Mouse (Mus musculus) lung, embryonic 14.5 days (tissue): ENCODE measurements around the gene Ptgs1. TPM values are rescaled to one million over a fixed set of nuclear protein-coding genes. Genes with fewer than 3 reads are reported as not detected.

Source experiments
- ATAC-seq: fragments of 200-750 bp; cut with Nextera tagmentation; 2 replicates; pipeline ENCODE4 v1.8.0; 2017; ENCODE audit warnings: mild to moderate bottlenecking, moderate TSS enrichment, moderate library complexity; ENCODE audit not compliant: insufficient read depth
- DNase-seq: peaks from one replicate; pipeline ENCODE4 v3.0.0-alpha.2; 2015
- H3K27ac ChIP-seq: fragments of 300-500 bp; sonication (generic); 2 replicates; pipeline ENCODE4 v1.5.1; 2014; ENCODE audit warnings: low read depth, mild to moderate bottlenecking, moderate library complexity
- H3K27me3 ChIP-seq: fragments of 300-500 bp; sonication (generic); 2 replicates; pipeline ENCODE4 v1.6.1; 2014; ENCODE audit warnings: low read length, control low read depth; ENCODE audit not compliant: insufficient read depth
- H3K36me3 ChIP-seq: fragments of 300-500 bp; sonication (generic); 2 replicates; pipeline ENCODE4 v1.6.1; 2014; ENCODE audit warnings: control low read depth; ENCODE audit not compliant: insufficient read depth
- H3K4me1 ChIP-seq: fragments of 300-500 bp; sonication (generic); 2 replicates; pipeline ENCODE4 v1.6.1; 2014; ENCODE audit warnings: antibody characterized with exemption, control low read depth; ENCODE audit not compliant: insufficient read depth
- H3K4me2 ChIP-seq: fragments of 300-500 bp; sonication (generic); 2 replicates; pipeline ENCODE4 v1.6.1; 2014; ENCODE audit warnings: mild to moderate bottlenecking
- H3K4me3 ChIP-seq: fragments of 300-500 bp; sonication (generic); 2 replicates; pipeline ENCODE4 v1.5.1; 2014; ENCODE audit warnings: low read depth, low read length
- H3K9ac ChIP-seq: fragments of 300-500 bp; sonication (generic); 2 replicates; pipeline ENCODE4 v1.6.1; 2014
- H3K9me3 ChIP-seq: fragments of 300-500 bp; sonication (generic); 2 replicates; pipeline ENCODE4 v1.6.1; 2016; ENCODE audit warnings: low read depth, low read length, control low read depth
- CTCF ChIP-seq: IDR thresholded peaks from 2 replicates; pipeline ENCODE4 v1.5.1; 2016; ENCODE audit warnings: antibody characterized with exemption, low read depth
- WGBS: fragments of 180-500 bp; shearing (Covaris S2); extraction: QIAGEN DNeasy Blood & Tissue Kit; methylation state at CpG from one replicate; pipeline ENCODE4 v1.1.7; 2014; 5-methylcytosine and 5-hydroxymethylcytosine counted together
- polyA plus RNA-seq: library from polyadenylated mRNA; unstranded; fragments of >200 nt; fragmentation: Nextera tagmentation; extraction: Ambion mirVana; gene quantifications from 2 replicates; pipeline ENCODE4 v1.2.1, GENCODE M21; 2014

Gene Ptgs1
- polyA plus RNA-seq, 1 experiment from 2014 or later, result 30.2 TPM

DNA sequence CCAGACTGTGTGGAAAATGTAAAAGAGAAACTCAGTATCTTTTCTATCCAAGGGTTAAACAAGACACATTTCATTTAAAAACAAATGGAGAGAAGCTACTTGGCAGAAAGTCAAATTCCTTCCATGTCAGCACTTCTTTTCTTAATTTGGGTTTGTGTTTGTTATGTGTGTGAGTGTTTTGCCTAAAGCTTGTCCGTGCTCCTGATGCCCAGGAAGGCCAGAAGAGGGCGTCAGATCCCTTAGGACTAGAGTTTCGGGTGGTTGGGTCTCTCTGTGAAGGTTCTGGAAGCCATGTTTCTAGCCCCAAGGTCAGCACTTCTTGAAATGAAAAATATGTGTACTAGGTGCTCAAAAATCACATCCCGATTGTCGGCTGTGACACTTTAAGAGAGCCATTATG, 15.8 kb upstream of the Ptgs1 start:
- 50% methylated on average over 5 of the region's 5 CpGs for WGBS
- Histone ChIP-seq H3K27me3 (peaks cover 26% of the 10 kb centered on the region), H3K4me2 (peak overlapping the region; percentile 45; the same call in 1 of the 2 replicates), H3K9me3 (no peaks in the 10 kb centered on the region), H3K4me1 (peaks cover 33% of the 10 kb centered on the region), H3K27ac (no peak overlapping the region), H3K9ac (no peak overlapping the region), H3K36me3 (no peaks in the 10 kb centered on the region), H3K4me3 (no peak overlapping the region)
- peak; percentile 57 for TF ChIP-seq CTCF
- peak; percentile 80 for DNase-seq
- ATAC-seq, result no peak

DNA sequence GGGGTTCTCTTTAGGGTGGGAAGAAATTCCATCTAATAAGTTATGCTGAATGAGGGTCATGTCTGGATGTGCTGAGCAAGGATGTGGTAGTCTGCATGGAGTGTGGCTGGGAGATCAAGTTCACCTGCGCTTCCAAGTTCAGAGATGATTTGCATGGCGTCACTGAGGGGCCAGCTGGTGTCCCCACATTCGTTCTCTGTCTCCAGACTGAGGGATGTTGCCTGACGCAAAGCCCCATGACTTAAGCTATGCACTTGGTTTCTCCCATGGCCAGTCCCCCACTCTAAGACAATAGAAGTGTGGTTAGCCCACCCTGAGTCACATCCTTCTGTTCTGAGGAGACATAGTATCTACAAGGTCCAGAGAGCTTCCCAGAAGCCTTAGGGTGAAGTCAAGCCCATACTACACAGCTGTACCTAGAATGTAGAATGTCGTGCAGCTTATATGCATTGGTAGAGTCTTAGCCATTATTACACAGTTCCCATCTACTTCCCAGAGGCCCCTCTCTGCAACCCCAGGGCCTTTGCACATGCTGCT, 15.0 kb upstream of the Ptgs1 start:
- TF ChIP-seq CTCF, result no peak
- Histone ChIP-seq H3K9me3 (no peaks in the 10 kb centered on the region), H3K4me3 (no peak overlapping the region), H3K4me1 (peaks cover 33% of the 10 kb centered on the region), H3K36me3 (no peaks in the 10 kb centered on the region), H3K9ac (no peak overlapping the region), H3K4me2 (no peak overlapping the region), H3K27ac (no peak overlapping the region), H3K27me3 (peaks cover 17% of the 10 kb centered on the region)
- 89% methylated on average over 5 of the region's 5 CpGs for WGBS
- ATAC-seq (no peak), DNase-seq (no peak)

DNA sequence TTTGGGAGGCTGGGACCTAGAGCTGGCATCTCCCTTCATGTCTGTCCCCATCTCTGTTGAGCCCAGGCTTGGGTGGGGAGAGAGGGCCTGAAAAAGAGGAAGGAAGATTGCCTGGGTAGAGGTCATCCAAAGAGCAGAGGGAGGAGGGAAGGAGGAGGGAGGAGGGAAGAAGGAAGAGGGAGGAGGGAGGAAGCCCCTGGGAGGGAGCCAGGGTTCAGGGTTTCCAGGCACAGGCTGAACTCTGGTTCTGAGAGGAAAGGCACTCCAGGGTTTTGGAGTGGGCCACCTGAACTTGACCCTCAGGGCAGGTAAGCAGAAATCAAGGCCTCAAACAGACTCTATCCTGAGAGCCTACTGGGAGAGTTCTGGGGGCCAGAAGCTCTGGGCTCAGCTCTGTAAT, 13.7 kb upstream of the Ptgs1 start:
- H3K4me3 ChIP-seq, result no peak overlapping the region
- H3K4me1 ChIP-seq, result peaks cover 33% of the 10 kb centered on the region
- ATAC-seq, result peak; percentile 2; the same call in 1 of the 2 replicates
- H3K27ac ChIP-seq, result peak overlapping the region; percentile 87
- no peak for TF ChIP-seq CTCF
- peak overlapping the region; percentile 29; the same call in 1 of the 2 replicates for H3K4me2 ChIP-seq
- H3K9me3 ChIP-seq, result no peaks in the 10 kb centered on the region
- DNase-seq, result peak; percentile 43
- peaks cover 5% of the 10 kb centered on the region for H3K27me3 ChIP-seq
- H3K36me3 ChIP-seq, result no peaks in the 10 kb centered on the region
- no peak overlapping the region for H3K9ac ChIP-seq

DNA sequence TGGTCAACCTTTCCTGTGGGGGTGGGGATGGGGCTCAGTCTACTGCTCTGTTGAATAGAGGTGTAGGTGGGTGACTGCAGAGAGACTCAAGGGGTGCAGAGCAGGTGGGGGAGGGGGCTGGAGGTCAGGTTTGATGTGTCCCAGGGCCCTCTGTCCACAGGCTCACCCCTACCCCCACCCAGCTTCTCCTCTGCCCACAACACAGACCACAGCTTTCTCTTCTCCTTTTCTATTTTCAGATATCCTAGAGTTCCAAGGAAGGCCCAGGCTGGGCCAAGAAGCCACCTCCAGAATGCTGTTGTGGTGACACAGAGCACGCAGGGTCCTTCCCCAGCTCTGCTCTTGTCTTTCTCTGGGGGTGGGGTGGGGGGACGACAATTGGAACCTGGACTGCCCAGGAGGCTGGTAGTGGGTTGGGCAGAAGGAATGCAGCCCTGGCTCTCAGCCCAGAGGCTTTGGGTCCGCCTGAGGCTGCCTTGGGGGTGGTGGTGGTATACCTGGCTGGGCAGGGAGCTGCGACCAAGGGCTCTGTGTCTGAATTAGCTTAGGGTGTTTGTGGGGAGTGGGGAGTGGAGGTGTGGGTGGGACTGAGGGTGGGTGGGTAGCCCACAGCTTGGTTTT, 13.2 kb upstream of the Ptgs1 start:
- TF ChIP-seq CTCF, result no peak
- WGBS, result 39% methylated on average over 4 of the region's 4 CpGs
- Histone ChIP-seq H3K4me2 (peak overlapping the region; percentile 29; the same call in 1 of the 2 replicates), H3K27me3 (no peaks in the 10 kb centered on the region), H3K9me3 (no peaks in the 10 kb centered on the region), H3K36me3 (no peaks in the 10 kb centered on the region), H3K9ac (no peak overlapping the region), H3K27ac (peak overlapping the region; percentile 87), H3K4me3 (no peak overlapping the region), H3K4me1 (peaks cover 33% of the 10 kb centered on the region)
- ATAC-seq, result peak; percentile 51
- peak; percentile 69 for DNase-seq

DNA sequence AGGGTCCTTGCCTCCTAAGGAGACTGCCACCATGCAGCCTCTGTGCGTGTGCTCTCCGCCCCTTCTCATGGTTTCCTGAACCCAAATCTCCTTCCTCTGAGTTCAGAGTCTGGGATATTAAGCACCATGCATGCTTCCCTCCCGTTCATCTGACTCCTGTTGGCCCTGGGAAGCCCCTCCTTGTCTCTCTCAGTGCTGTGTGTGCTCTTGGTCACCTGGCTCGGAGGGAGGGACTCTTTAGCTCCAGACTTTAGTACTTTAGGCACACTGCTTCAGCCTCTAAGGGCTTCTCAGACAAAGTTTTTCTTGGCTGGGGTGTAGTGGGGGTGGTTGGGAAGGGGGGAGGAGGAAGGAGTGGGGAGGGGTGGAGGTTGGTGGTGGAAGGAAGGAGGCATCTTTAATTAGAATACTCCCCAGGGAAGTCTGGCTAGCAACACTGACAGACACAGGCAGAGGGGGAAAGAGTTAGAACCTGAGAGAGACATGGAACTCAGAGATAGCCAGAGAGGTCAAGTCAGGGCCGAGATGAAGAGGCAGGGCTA, 12.5 kb upstream of the Ptgs1 start:
- peak; percentile 22; the same call in 1 of the 2 replicates for ATAC-seq
- DNase-seq, result peak; percentile 35
- no peaks in the 10 kb centered on the region for H3K36me3 ChIP-seq
- H3K9ac ChIP-seq, result no peak overlapping the region; the same call in 1 of the 2 replicates
- H3K27ac ChIP-seq, result peak overlapping the region; percentile 87
- WGBS, result 27% methylated on average over 5 of the region's 5 CpGs
- no peak for TF ChIP-seq CTCF
- peak overlapping the region; percentile 29; the same call in 1 of the 2 replicates for H3K4me2 ChIP-seq
- no peaks in the 10 kb centered on the region for H3K27me3 ChIP-seq
- H3K4me3 ChIP-seq, result no peak overlapping the region
- H3K4me1 ChIP-seq, result peaks cover 33% of the 10 kb centered on the region
- H3K9me3 ChIP-seq, result no peaks in the 10 kb centered on the region

DNA sequence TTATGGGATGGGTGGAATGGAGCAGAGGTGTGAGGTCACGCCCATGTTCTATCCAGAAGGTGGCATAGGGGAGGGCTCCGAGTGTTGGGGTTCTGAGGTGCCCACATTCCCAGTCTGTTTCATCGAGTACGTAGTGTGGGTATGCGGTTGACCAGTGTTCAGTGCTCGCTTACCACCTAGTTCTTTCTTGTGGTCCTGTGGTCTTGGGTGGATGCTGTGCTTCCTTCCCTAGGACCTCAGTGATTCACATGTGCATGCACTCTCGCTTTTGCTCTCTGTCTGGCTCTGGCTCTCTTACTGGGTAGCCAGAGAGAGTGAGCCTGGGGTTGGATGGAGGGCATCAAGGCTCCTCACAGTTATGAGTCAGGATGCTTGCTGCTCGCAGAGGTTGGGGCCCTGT, 10.1 kb upstream of the Ptgs1 start:
- WGBS, result 85% methylated on average over 8 of the region's 8 CpGs
- TF ChIP-seq CTCF, result no peak
- Histone ChIP-seq H3K4me2 (no peak overlapping the region), H3K27me3 (no peaks in the 10 kb centered on the region), H3K4me3 (no peak overlapping the region), H3K9ac (no peak overlapping the region), H3K27ac (no peak overlapping the region), H3K4me1 (peaks cover 27% of the 10 kb centered on the region), H3K36me3 (no peaks in the 10 kb centered on the region), H3K9me3 (no peaks in the 10 kb centered on the region)
- ATAC-seq (no peak), DNase-seq (no peak)

DNA sequence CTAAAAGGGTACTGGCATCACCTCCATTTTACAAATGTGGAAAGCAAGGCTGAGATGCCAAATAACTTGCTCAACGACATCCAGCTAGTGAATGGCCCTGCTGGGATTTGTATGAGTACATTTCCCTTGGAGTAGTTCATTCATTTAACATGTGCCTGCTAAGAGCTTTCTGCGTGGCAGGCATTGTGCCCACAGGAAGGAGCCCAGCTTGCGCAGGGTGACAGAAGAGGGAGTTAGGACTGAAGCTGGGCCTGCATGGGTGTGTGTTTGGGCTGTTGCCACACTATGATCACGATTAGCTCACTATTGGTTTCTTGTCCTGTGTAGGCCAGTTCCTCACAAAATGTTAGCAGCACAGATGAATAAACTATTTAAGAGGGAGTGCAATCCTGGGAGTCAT, 9.3 kb upstream of the Ptgs1 start:
- DNase-seq, result no peak
- no peak overlapping the region for H3K4me2 ChIP-seq
- no peak overlapping the region for H3K27ac ChIP-seq
- no peak overlapping the region for H3K4me3 ChIP-seq
- no peaks in the 10 kb centered on the region for H3K36me3 ChIP-seq
- H3K27me3 ChIP-seq, result no peaks in the 10 kb centered on the region
- H3K9me3 ChIP-seq, result no peaks in the 10 kb centered on the region
- H3K9ac ChIP-seq, result no peak overlapping the region
- H3K4me1 ChIP-seq, result peaks cover 23% of the 10 kb centered on the region
- TF ChIP-seq CTCF, result no peak
- 71% methylated on average over 4 of the region's 4 CpGs for WGBS
- ATAC-seq, result no peak
